8 mouse cellular contexts compared by ENCODE assay signal in the genomic region with DNA sequence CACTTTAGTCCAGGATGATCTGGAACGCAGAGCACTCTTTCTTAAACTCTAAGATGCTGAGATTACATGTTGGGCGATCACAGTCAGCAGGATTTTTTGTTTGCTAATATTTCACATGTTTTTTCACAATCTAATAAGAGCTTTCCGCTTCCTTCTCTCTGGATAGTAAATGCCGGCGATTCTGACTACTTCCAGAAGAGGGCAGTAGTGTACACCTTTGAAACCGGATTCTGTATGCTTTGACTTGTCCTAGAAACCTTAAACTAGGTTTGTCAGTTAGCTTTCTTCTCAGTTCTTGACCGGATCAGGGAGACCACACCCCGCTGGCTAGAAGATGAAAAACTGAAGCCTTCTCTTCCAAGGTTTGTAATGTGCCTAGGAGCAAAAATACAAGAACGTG. TPM values are rescaled to one million over a fixed set of nuclear protein-coding genes. Genes with fewer than 3 reads are reported as not detected.
DNase-seq lines count a peak whose midpoint lies in the region; ATAC-seq lines count a peak whose summit lies in the region.

No protein-coding gene starts in this region.

- H3K27ac ChIP-seq in embryonic facial prominence, embryonic 14.5 days (replicated peaks; ENCODE audit: low read depth, low read length), result no peak overlapping the region

- no peak overlapping the region for H3K4me3 ChIP-seq in embryonic facial prominence, embryonic 14.5 days (ENCODE audit: low read depth, low read length)

- no peak overlapping the region for H3K4me2 ChIP-seq in embryonic facial prominence, embryonic 14.5 days (ENCODE audit: low read depth, low read length)

- H3K36me3 ChIP-seq in embryonic facial prominence, embryonic 14.5 days (ENCODE audit: control insufficient read depth, insufficient read depth, low read length), result no peaks in the 10 kb centered on the region

- peak; percentile 51 to 81 for DNase-seq in heart, adult 18-20 months
- DNase-seq in heart, postnatal 25 days (ENCODE audit: low spot score), result no peak
- DNase-seq in B cell, adult 2 months, result peak; percentile 48 to 59
- DNase-seq in adrenal gland, adult 18-20 months (ENCODE audit: low spot score in 2 of 2), result peak; percentile 35 to 38
- peak; percentile 72 for DNase-seq in embryonic facial prominence, embryonic 14.5 days (ENCODE audit: low spot score)
- DNase-seq in layer of hippocampus, adult 8-10 months (ENCODE audit: low spot score in 2 of 2), result peak; percentile 28 to 47
- DNase-seq in thymus, postnatal 10 days (ENCODE audit: low spot score in 2 of 2), result peak; percentile 18 to 58

- ATAC-seq in embryonic facial prominence, embryonic 14.5 days (ENCODE audit: low read depth), result no peak
- peak; percentile 72 for ATAC-seq in megakaryocyte, adult 5-6 weeks (ENCODE audit: poor library complexity, severe bottlenecking)

- peaks cover 5% of the 10 kb centered on the region for H3K4me1 ChIP-seq in embryonic facial prominence, embryonic 14.5 days (ENCODE audit: control insufficient read depth, insufficient read depth, low read length)

- 0 out of 2 replicates have a peak, but pooled peaks cover 4% of the 10 kb centered on the region for H3K27me3 ChIP-seq in embryonic facial prominence, embryonic 14.5 days (replicated peaks; ENCODE audit: control insufficient read depth, insufficient read depth, low read length)

- no peaks in the 10 kb centered on the region for H3K9me3 ChIP-seq in embryonic facial prominence, embryonic 14.5 days (ENCODE audit: control insufficient read depth, low read length)

- intact Hi-C loops in heart, postnatal 25 days (cut with DNase I), result no loop called here

- WGBS in embryonic facial prominence, embryonic 14.5 days, result 10% methylated on average over 9 of the region's 9 CpGs

- H3K9ac ChIP-seq in embryonic facial prominence, embryonic 14.5 days (ENCODE audit: low read depth, low read length), result no peak overlapping the region

RNA-seq across cellular contexts. Expression of a gene that starts 11.6 kb away (rescaled TPM):
- total RNA-seq in heart, adult 18-20 months (2021), result under 1 TPM; 0.32 to 0.41 TPM
- total RNA-seq in heart, postnatal 25 days (2021), result under 1 TPM; 0.08 to 0.13 TPM
- under 1 TPM in 1 of 2 experiments, not detected in 1; 0.19 TPM for total RNA-seq in adrenal gland, adult 18-20 months (2021)
- 15.6 and 16.5 TPM in 2 replicates for polyA plus RNA-seq in embryonic facial prominence, embryonic 14.5 days (2014; fragmentation: Nextera tagmentation; extraction: Ambion mirVana)
- total RNA-seq in layer of hippocampus, adult 8-10 months (2022), result under 1 TPM in 1 of 4 experiments, not detected in 3; 0.11 TPM
- 0.16 TPM in 1 of 2 replicates, not detected in the other for total RNA-seq in megakaryocyte, adult 5-6 weeks (2015)
- not detected in 2 replicates for total RNA-seq in megakaryocyte, adult 5-6 weeks (2017)

RNA-seq across cellular contexts. Expression of a gene that starts 50.0 kb away (rescaled TPM):
- 10 to 100 TPM; 17.2 to 18.6 TPM for total RNA-seq in heart, adult 18-20 months (2021)
- total RNA-seq in heart, postnatal 25 days (2021), result 10 to 100 TPM; 16.1 to 18.8 TPM
- total RNA-seq in adrenal gland, adult 18-20 months (2021), result 10 to 100 TPM; 11.0 to 12.5 TPM
- polyA plus RNA-seq in embryonic facial prominence, embryonic 14.5 days (2014; fragmentation: Nextera tagmentation; extraction: Ambion mirVana), result 13.6 TPM in 2 replicates
- 1 to 10 TPM; 3.2 to 5.6 (median 4.3) TPM for total RNA-seq in layer of hippocampus, adult 8-10 months (2022)
- total RNA-seq in megakaryocyte, adult 5-6 weeks (2015), result 15.5 and 15.6 TPM in 2 replicates
- 14.0 and 14.1 TPM in 2 replicates for total RNA-seq in megakaryocyte, adult 5-6 weeks (2017)
